In the genomic region with DNA sequence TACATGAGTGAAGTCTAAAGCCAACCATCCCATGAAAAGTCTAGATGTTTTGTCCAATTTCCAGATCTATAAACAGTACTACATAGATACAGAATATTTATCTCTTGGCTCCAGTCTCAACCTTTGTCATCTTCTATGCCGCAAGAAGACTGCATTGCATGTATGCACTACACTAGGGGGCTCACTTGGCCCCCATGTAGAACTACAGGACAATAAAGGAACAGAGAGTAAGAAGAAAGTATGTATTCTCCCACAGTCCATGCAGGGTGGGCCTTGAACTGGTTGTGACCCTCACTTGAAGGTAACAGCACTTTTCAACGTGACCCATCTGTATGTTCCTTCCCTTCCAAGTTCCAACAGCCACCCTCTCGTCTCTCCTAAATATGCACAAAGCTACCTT, we compare ENCODE assay signal across 48 mouse cellular contexts. TPM values are rescaled to one million over a fixed set of nuclear protein-coding genes. Genes with fewer than 3 reads are reported as not detected.
"Had no signal": no experiment of that assay in that cellular context is flagged by ENCODE, and none has a peak within 500 bp of the region (broad histone marks: within the 10 kb centered on the region; RNA-seq: fewer than 3 reads in every experiment).

No protein-coding gene starts in this region.

- H3K9me3 ChIP-seq: heart, embryonic 10.5 days; heart, embryonic 13.5 days; heart, embryonic 15.5 days; hindbrain, embryonic 10.5 days; hindbrain, embryonic 12.5 days; hindbrain, embryonic 13.5 days; hindbrain, embryonic 15.5 days; intestine, embryonic 15.5 days; kidney, embryonic 15.5 days had no signal

- DNase-seq: heart, postnatal 10 days; heart, postnatal 14 days; heart, postnatal 36 days; heart, postnatal 4 days; kidney, adult 11 months; kidney, adult 18-20 months; kidney, adult 2 months; kidney, adult 8-10 months; kidney, adult 9 months; kidney, postnatal 10 days; kidney, postnatal 14 days; kidney, postnatal 25 days; kidney, postnatal 36 days; kidney, postnatal 4 days; layer of hippocampus, adult 9-11 months; layer of hippocampus, postnatal 36 days had no signal

- H3K27me3 ChIP-seq: heart, embryonic 13.5 days; heart, embryonic 15.5 days; hindbrain, embryonic 12.5 days; hindbrain, embryonic 13.5 days; hindbrain, embryonic 15.5 days; intestine, embryonic 15.5 days; kidney, embryonic 15.5 days had no signal

- H3K4me3 ChIP-seq: heart, embryonic 10.5 days; heart, embryonic 13.5 days; heart, embryonic 15.5 days; hindbrain, embryonic 10.5 days; hindbrain, embryonic 12.5 days; hindbrain, embryonic 13.5 days; hindbrain, embryonic 15.5 days; intestine, embryonic 15.5 days; kidney, embryonic 15.5 days; left cerebral cortex, adult 2 months had no signal

- H3K4me1 ChIP-seq: heart, embryonic 10.5 days; heart, embryonic 13.5 days; heart, embryonic 15.5 days; hindbrain, embryonic 10.5 days; hindbrain, embryonic 12.5 days; hindbrain, embryonic 13.5 days; hindbrain, embryonic 15.5 days; intestine, embryonic 15.5 days; kidney, embryonic 15.5 days had no signal

- H3K4me2 ChIP-seq: heart, embryonic 11.5 days; heart, embryonic 13.5 days; heart, embryonic 15.5 days; hindbrain, embryonic 12.5 days; hindbrain, embryonic 13.5 days; hindbrain, embryonic 14.5 days; hindbrain, embryonic 15.5 days; intestine, embryonic 15.5 days; kidney, embryonic 15.5 days had no signal

- H3K36me3 ChIP-seq: heart, embryonic 10.5 days; heart, embryonic 13.5 days; heart, embryonic 15.5 days; hindbrain, embryonic 10.5 days; hindbrain, embryonic 12.5 days; hindbrain, embryonic 13.5 days; hindbrain, embryonic 15.5 days; intestine, embryonic 15.5 days; kidney, embryonic 15.5 days had no signal

- H3K27ac ChIP-seq: heart, embryonic 10.5 days; heart, embryonic 13.5 days; heart, embryonic 15.5 days; hindbrain, embryonic 10.5 days; hindbrain, embryonic 12.5 days; hindbrain, embryonic 13.5 days; hindbrain, embryonic 14.5 days; hindbrain, embryonic 15.5 days; hindbrain, postnatal 0 days; intestine, embryonic 15.5 days; kidney, embryonic 15.5 days; kidney, postnatal 0 days; left cerebral cortex, adult 2 months had no signal

- ATAC-seq: hindbrain, embryonic 16.5 days; hindbrain, postnatal 0 days; intestine, embryonic 15.5 days; intestine, embryonic 16.5 days; intestine, postnatal 0 days had no signal

- H3K9ac ChIP-seq: heart, embryonic 13.5 days; heart, embryonic 15.5 days; hindbrain, embryonic 12.5 days; hindbrain, embryonic 13.5 days; hindbrain, embryonic 14.5 days; hindbrain, embryonic 15.5 days; intestine, embryonic 15.5 days; kidney, embryonic 15.5 days had no signal

RNA-seq across cellular contexts. Expression of gene Tigit, which starts 9.7 kb away (rescaled TPM):
- total RNA-seq: heart, postnatal 10 days; heart, postnatal 14 days; heart, postnatal 25 days; heart, postnatal 36 days; heart, postnatal 4 days; hematopoietic stem cell, adult 5-6 weeks; hindbrain, postnatal 0 days; layer of hippocampus, adult 18-20 months; layer of hippocampus, adult 8-10 months; layer of hippocampus, postnatal 10 days; layer of hippocampus, postnatal 14 days; layer of hippocampus, postnatal 25 days; layer of hippocampus, postnatal 36 days; left cerebral cortex, adult 18-20 months; left cerebral cortex, adult 2 months; left cerebral cortex, adult 8-10 months had no signal
- polyA plus RNA-seq: heart, embryonic 10.5 days; heart, embryonic 11.5 days; heart, embryonic 13.5 days; heart, embryonic 14.5 days; heart, embryonic 15.5 days; heart, postnatal 0 days; hindbrain, embryonic 10.5 days; hindbrain, embryonic 11.5 days; hindbrain, embryonic 12.5 days; hindbrain, embryonic 13.5 days; hindbrain, embryonic 14.5 days; hindbrain, embryonic 15.5 days; hindbrain, embryonic 16.5 days; intestine, embryonic 14.5 days; intestine, embryonic 15.5 days; intestine, embryonic 16.5 days; intestine, postnatal 0 days; kidney, embryonic 14.5 days; kidney, embryonic 15.5 days; kidney, embryonic 16.5 days; kidney, postnatal 0 days had no signal
